Mouse (Mus musculus) frontal cortex, postnatal 10 days (tissue): Measurements from ENCODE around the gene Ereg.

Experiments
- DNase-seq, 2 experiments: peaks; one replicate each; pipeline ENCODE4 v3.0.0; 2022; ENCODE audit warnings: low spot score in 2 of 2, mixed read lengths in 1 of 2

The Ereg gene

DNA sequence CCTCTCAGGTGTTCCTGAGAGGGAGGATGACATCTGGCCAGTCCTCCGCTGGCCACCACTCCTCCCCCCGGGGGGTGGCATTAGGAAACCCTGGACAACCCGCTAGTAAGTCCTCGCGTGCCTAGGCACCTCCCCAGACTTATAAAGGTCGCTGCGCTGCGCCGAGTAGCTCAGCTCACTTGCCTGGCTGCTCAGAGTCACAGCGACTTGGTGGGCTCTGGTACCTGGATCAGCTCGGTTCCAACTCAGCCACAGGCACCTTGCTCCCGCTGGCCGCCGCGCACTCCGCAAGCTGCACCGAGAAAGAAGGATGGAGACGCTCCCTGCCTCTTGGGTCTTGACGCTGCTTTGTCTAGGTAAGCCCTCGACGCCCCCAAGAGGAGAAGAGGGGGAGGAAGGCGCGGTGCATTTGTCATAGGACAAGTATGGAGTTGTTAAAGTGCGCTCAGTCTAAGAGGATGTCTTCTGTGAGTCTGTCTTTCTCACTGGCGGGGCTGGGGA is at the start of gene Ereg:
Gene Ereg, plus strand, starts transcription at position 173 of the 501 bp plus-strand sequence.
- DNase-seq: no peak

DNA sequence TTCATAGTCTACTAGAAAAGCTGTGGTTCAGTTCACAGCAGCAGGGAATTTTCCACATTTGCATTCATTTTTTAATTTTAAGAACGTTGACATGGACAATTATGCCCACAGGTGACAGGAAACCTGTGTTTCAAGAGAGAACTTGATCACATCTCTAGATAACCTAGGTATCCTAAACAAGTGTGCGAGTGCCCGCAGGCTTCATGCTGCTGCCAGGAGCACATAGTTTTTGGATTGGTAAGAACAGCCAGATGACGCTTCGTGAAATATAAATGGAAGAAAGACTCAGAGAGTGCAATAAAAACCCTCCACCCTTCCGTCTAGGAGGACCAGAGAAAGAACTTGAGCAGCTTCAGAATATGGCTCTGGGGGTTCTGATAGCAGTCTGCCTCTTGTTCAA is 47.3 kb upstream of the Ereg start, which contains the start of gene Epgn:
Gene Epgn, plus strand, starts transcription at position 301 of the 400 bp plus-strand sequence.
- no peak for DNase-seq

DNA sequence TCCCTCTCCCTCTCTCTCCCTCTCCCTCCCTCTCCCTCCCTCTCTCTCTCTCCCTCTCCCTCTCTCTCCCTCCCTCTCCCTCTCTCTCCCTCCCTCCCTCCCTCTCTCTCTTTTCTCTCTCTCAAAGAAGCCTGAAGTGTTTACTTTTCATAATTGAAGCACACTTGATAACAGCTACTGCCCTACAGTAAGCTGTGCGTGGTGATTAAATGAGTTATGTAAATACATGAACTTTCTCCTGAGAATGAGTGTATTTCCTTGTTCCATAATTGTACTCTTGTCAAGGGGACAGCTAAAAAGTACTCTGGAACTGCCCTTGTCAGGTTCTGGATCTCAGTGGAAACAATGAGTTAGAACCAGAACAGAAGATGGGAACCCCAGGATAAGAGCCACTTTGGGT is 46.6 kb upstream of the Ereg start:
- no peak for DNase-seq

DNA sequence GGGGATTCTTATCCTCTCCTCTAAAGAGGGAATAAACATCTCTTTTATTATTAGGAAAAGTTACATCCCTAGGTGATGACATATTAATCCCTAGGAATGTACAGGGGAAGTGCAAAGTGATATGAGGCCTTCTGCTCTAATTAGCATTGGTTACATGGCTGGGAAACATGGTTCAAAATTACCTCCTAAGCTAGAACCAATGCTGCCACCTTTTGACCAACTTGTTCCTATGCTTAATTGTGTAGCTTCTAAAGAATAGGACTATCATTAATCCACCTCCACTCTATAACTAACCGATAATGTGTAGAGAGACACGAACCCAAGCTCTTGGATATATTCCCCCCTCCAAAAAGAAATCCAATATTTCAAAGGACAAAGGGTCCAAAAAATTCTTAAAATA is 43.8 kb upstream of the Ereg start:
- no peak for DNase-seq

DNA sequence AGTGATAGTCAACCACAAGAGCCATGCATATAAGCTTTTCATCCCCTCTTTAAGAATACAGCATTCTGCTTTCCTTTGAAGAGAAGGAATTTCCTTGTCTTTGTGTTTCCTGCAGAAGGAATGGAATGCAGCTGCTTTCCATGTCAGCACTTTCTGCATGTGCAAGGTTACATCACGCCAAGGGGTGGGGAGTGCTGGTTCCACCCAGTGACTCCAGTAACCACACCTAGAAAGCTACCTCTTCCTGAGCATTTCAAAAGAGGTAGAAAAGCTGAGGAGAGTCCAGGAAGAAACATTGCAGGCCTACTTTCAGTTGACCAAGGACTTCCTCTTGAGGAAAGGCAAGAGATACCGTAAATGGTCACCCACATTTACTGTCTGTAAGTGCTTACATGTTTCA is 39.1 kb upstream of the Ereg start:
- DNase-seq: no peak

DNA sequence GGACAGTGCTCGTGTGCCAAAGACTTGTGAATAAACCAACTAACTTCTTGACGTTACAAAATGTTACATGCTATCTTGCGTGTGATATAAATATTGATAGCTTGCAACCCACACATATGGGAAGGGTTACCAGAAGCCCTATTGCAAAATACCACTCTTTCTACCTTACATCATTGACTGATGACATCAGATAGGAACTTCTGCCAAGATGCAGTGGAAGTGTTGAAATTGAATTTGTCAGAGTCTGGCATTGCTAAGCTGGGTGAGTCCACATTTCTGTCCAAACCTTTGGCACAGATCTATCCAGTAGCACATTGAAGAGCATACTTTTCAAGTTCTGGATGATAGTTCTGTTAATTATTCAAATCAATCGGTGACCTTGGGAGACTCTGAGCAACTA is 37.8 kb upstream of the Ereg start:
- DNase-seq: no peak

DNA sequence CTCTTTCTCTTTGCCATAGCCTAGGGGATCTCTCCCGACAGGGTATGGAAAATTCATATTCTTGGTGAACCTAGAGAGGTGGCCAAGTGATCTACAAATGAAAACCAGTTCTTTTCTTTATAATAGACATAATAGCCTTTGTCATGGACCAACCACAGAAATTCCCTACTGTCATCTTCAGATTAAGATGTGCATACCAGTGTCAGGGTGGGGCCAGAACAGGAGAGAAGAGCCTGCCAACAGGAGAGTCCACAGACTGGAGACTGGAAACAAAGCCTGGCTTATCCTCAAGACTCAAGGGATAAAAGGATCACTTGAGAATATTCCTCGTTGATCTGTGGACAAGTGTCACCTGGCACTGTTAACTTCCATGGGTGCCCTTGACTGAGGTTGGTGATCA is 36.7 kb upstream of the Ereg start:
- DNase-seq: no peak

DNA sequence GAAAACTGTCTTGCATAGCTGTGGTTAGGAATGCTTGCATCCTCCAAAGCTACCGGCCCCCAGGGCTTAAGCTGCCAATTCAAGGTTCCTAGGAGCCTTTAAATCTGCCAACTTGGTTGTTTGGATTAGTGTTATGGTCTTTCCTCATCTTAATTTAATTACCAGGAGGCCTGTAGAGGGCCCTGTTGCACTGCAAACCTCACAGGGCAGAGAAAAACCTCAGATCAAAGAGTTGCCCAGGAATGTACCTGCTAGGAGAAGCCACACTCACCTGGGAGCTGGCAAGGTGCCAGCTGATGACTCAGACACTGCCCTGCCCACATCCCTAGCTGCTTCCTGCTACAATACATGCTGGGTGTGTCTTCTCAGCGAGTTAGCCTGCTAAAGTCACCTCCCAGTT is 35.9 kb upstream of the Ereg start:
- no peak for DNase-seq

DNA sequence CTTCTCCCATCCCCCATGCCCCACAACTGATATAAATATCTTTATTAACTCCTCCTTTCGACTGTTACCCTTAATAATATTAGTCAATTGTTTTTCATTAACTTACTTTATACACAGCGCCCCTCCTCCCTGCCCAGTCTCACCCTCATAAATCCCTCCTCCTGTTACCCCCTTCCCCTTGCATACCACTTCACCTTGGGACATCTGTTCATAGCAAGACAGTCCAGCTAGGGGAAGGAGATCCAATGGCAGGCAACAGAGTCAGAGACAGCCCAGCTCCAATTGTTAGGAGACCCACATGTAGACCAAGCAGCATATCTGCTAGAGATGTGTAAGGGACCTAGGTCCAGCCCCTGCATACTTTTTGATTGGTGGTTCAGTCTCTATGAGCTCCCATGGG is 35.5 kb upstream of the Ereg start:
- DNase-seq: no peak

DNA sequence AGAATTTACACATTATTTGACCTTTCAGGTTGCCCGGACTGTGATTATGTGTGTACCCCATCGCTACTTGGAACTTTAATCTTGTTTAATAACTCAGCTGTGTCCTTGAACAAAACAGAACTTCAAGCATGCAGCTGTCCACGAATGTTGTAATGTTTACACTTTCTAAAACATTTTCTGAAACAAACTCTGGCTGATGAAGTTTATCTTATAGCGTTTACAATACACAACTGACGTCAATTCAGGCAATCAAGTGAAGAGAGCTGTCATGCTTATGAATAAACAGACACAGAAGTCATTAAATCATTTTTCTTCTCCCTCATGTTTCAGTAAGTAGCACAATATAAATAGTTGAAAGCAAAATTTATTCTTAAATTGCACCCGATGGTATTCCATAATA is 26.4 kb upstream of the Ereg start:
- DNase-seq: no peak

DNA sequence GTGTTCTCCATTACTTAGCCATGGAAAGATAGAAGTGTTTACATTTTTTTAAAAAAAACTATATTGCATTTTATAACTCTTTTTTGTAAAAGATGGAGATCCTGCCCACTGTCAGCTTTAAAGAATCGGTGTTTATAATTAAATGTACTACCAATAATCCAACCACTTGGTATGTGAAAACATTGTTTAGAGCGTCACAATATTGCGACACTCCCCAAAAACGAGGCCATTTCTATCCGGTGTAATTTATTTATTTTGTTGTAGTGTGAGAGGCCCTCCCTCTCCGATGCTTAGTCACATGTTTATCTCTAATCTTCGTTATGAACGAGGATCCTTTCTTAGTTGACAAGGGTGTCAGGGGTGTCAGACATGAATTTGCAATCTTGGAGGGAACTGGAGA is 26.0 kb upstream of the Ereg start:
- DNase-seq: no peak

DNA sequence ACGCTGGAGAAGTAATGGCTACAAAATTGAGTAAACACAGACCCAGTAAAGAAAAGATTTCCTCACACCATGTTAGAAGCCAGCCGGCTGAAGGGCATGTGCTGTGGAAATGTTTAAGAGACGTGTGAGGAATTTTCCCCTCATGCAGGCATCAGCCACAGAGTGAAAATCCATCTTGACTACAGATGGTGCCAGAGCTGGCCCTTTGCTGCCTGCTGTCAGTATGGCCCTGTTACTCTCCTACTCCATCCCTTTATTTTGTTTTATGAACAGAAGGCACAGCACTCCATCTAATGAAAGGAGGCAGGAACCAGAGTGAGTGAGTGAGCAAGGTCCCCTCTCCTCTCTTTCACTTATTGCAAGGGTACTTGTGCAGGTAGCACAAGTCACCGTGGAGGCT is 2.1 kb upstream of the Ereg start:
- no peak for DNase-seq

DNA sequence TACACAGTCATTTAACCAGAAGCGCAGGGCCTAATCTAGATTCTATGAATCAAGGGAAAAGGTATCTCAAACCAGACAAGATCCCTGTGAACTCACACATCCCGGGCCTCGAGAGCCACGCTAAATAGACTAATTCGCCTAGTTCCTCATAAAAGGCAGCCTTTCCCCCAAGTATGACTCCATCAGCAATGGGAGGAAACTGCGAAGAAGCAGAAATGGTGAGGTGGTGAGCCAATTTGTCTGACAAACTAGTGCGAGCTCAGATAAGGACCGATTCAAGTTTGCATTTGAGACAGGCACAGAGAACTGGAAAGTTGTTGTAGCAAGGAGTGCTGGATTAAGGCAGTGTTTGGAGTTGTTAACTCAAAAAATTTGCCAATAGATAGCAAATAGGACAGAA is 796 bp upstream of the Ereg start:
- no peak for DNase-seq

DNA sequence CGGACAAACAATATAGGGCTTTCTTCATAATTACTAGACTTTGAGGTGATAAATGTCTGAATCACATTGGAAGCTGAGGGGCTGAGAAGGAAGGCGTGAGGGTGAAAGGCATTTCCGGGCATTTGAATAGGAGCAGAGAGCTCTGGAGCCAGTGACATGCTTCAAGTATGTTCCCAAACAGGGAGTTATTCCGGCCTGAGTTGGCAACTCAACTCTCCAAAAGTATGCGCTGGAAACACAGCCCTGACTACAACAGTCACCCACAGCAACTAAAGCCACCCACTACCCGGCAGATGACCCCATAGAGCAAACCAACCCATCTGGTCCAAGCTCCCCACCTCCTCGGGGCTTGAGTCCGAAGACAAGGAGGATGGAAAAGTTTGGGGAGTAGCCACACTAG is 396 bp upstream of the Ereg start:
- no peak for DNase-seq

DNA sequence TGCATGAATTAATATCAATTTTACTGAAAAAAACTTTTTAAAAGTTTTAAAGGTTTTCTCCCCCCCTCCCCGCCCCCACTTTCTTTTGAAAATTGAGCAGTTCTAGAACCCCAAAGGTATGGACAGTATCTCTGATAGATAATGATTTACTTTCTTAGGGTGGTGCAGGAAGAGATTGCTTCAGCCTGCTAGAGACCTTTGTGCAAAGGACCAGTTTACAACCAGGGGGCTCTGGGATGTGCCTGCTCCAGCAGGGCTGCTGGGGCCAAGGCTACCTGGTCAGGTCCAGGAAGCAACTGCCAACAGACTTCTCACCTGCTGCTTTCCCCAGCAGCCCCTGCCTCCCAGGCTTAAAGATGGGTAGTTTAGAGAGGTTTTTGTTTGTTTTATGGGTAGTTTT is 599 bp downstream of the Ereg start:
- DNase-seq: no peak

DNA sequence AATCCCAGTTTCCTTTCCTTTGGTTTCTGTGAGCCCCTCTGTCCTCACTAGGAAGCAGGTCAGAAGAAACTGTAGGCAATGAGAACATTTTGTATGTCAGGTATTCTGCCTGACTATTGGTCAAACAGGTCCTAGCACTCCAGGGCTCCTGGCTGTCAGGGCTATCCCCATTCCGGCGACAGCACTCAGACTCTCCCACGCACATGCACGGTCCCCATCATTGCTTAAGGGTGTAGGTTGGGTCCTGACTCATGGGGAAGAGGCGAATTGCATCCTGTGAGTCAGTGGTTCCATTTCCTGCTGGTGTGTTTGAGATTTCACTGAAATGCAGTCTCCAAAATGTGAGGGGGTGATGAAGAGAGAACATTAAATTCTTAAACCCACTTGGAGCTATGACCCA is 8.6 kb downstream of the Ereg start:
- no peak for DNase-seq

DNA sequence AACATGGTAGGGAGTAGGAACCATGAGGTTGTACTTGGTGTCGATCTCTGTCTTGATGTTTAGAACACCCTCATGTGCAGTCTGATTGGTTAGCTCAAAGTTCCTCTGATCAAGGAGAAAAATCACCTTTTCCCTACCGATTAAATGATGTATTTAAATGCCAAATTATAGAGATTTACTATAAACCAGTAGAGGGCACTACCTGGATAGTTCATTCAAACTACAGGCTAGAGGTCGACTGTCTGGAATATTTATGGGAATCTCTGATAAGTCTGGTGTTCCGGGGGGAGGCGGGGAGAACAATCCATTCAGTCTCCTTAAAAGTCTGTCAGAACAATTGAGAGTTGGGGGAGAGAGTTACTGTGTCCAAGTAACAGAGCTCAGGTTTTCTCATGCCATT is 10.9 kb downstream of the Ereg start:
- no peak for DNase-seq

DNA sequence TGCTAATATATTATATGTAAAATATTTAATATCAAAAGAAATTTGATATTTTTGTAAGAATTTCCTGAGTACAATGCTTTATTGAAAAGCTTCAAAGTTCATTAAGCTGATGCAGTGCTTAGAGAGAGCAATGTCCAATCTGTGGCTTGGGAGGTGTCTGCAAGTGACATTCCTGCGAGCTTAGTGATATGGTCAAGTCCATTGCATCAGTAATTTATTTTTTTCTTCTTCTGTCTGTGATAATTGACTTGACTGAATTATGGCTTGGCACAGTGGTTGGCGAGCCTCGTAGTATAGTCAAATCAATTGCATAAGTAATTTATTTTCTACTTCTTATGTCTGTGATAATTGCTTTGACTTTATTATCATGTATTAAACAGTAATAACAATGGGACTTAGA is 15.9 kb downstream of the Ereg start:
- DNase-seq: no peak

DNA sequence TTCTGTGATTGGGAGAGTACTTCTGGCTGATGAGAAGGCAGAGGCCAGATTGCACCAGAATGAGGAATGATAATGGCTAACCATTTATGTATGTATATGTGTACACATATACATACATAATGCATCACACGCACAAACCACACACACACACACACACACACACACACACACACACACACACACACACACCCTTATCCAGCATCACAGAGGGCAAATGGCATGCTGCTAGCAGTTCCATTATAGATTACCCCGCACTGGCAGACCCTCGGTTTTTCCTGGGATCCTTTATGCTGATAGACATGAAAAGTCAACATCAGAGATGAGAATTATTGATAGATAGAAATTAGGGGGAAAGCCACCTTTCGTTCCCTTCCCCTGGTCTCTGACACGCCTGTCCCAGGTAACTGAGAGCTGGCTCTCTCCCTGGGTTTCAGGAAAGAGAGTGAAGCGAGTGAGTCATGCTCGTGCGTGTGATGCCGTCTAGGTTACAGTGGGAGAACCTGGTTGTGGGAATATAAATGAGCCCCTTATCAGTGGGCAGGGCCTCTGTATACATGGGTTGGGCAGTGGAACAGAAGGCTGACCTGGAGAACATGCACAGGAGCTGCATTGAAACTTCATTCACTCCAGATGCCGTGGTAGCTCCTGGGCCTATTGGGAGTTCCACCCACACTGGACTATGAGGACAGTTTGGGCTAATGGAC is 23.6 kb downstream of the Ereg start:
- DNase-seq: no peak

DNA sequence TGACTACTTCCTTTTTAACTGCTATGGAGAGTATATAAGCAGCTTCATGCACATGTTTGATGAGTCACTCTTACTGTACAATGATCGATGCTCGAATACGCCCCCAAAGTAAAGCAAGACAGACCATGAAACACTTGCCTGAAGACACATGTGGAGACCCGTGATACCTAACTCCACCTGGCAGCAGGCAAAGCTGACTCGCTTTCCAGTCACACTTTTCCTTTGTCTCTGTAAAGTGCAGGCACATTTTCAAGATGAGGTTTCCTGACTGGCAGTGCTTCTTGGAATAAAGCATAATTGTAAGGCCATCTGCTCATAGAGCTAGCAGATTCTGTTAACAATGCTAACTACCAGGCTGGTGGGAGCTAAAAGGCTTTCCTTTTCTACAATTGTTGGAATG is 27.3 kb downstream of the Ereg start:
- DNase-seq: no peak

DNA sequence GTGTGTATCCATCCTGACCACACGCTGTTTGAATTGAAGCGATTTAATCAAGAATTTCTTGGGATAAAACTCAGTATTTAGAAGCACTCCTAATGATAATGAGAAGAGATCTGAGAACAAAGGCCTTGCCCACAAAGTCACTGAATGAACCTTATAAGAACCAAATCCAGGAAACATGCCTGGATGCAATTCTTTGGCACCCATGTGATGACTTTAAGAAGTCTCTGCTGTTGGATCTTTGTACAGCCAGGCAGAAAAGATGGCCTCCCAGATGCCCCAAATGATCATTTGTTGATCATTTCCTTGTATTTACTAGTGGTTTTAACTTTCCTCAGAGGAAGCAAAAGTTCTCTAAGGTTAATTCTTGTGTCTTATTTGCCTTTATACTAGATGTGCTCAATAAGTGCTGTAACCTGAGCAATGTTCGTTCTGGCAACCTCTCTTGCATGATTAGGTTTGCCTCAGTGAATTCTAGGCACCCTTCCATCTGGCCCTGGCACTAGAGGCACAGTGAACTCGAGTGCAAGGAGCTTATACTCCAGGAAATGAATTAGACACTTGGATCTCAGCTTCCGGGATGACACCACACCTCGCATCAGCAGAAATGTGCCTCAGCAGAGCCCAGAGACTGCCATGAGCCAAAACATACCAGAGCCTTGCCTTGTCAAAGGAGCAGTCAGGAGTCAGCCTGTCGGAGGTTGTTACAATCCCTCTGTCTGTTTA is 29.7 kb downstream of the Ereg start:
- DNase-seq: peak; percentile 5 to 6

DNA sequence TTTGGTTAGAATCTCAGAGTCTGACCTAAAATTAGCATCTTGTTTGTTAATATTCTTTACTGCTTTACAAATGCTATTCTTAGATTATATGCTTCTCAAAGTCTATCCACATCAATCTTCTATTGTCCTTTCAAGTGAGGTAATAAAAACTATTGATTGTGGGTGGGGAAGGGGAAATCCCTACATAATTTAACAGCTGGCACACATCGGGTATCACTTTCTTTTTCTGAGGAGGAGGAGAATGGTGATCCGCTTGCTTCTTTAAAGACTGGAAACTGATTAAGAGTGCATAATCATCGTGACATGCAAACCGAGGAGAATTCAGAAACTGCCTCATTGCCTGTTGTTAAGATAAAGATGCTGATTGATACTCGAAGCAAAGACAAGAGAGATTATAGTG is 31.8 kb downstream of the Ereg start:
- DNase-seq: no peak

DNA sequence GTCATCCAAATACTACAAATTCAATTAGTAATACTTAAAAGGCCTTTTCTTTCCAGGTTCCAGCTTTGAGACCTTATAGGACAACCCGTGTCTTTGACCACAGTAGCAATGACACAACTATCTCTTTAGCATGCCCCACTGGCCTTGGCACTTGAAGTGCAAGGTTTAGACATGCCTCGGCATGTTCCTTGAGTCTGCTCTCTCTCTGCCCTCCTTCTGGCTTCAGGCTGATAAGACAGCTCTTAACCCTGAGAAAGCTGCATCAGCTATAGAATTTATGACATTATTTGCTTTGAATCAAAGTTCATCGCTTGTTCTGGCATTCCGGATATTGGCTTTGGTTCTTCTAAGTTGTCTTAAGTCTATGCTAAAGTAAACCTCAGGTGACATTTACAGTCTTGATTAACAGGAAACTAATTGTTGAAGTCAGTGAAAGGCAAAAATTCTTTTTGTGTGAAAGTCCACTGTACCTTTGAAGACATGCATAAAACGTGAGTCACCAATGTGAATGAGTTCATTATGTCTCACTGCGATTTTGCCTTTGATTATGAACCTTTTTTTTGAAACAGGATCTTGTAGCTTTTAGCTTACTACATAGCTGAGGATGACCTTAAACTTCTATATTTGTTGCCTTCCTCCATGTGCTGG is 35.7 kb downstream of the Ereg start:
- no peak for DNase-seq
